Mouse (Mus musculus) kidney, postnatal 36 days (tissue): ENCODE results near the gene Arpp21.

Source experiments
- DNase-seq, 2 experiments: peaks; one replicate each; pipeline ENCODE4 v3.0.0; 2021 to 2022; ENCODE audit warnings: mixed read lengths in 2 of 2

The Arpp21 gene

DNA sequence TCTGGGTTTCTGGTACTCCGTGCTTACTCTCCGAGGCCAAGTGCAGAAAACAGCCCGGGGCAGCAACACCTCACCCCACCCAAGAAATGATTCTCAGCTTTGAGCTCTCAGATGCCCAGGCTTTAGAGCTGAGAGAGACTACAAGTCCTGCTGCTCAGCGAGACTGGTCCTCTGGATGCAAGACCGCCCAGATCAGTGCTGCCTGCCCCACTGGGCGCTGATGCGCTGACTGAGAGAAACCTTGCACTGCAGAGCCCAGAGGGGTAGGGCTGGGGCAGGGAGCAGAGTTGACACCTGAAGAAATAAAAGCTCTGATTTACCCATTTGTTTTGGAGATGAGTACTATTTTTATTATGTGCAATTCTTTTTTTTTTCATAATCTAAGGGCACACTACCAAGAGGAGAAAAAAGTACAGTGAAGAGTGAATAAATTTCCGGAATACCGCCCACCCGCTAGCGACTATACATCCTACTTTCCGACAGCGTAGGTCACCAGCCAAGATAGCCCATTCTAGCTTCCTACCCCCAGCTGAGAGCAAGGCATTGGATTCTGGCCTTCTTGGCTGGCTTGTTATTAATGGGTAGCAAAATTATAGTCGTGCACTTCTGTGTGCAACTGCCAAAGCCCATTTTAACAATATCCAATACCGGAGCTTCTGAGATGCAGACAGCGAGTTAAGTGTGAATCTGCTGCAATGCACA is at the start of gene Arpp21:
Arpp21 (minus strand) TSS at position 243 of the 702 bp plus-strand sequence.
- DNase-seq, result no peak

DNA sequence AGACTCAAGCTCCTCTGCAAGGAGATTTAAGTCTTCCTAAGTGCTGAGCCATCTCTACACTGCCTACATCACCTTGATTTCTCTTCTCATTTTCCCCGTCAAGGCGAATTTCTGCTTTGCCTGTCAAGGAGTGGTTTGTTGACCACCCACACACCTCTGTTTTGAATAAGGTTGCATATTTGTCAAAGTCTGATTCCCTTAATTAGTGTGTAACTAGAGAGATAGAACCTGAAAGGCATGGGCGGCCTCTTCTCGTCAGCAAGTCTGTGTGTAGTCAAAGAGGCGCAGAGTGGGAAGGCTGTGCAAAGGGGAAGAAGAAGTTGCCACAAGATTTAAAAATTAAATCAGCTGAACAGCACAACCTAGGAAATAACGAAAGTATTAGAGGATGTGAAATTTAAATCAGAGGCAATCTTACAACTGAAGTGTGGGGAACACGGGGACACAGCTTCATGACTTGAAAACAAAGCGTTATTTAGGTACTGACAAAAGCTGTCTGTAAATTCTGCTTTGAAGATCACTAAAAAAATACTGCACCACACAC is 36.8 kb upstream of the Arpp21 start:
- DNase-seq, result no peak

DNA sequence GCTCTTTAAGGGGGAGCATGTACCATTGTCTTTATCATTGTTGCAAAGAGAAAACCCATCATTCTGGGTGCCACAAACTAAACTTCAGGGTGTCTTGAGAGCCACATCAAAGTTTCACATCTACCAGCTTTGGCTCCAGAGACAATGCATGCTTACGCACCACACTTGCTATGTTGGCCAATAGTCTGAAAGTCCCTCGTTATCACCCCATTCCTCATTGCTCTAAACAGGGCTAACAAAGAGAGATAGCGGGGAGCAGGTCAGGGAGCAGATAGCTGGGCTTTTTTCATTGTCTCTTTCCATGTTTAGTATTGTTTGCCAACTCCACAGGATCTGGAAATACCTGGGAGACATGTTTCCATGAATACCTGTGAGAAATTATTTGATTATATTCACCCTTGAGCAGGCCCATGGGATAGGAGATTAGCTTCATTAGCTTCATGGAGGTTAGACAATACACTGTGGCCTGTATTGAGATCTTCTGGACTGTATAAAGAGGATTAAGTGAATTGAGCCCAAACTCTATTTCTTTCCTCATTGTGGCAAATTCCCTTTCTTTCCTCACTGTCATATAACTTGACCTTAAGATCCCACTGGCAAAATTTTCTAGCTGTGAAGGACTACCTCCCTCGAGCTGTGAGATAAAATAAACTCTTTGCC is 29.4 kb upstream of the Arpp21 start:
- DNase-seq, result no peak

DNA sequence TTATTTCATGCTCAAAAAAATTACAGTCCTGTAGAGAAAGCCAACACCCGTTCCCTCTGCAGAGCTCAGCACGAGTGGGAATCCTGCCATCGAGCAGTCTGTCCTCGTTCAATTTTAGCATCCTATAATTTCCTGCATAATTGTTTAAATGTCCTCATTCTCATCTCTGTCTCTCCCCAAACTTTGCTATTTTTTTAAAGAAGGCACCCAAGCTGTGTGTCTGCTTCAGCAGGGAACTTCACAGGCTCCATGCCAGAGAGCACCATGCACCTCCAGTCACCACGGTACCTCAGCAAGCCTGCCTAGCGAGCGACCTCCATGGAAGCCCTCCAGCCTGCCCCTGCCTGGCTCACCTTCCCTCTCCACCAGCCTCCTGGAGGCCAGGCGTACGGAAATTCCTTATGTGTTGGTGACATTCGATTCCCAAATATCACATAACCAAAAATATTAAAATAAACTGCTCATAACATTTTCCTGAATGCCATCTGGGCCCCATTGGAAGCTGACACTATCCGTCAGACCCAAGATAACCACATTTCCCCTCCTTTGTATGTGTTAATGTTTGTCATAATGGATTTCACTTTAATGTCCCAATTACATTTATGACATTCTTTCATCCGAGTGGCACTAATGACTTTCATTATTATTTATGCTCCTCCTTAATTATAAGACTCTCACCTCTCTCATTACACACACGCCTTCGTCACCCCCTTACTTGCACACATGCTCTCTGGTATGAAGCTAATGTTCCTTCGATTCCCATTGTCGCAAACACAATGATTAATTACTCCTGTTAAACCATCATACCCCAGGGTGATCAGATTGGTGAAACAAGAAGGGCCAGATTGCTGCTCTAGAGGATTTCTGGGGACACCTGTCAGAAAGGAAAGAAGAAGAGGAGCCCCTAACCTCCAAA is 26.5 kb upstream of the Arpp21 start:
- DNase-seq, result no peak

DNA sequence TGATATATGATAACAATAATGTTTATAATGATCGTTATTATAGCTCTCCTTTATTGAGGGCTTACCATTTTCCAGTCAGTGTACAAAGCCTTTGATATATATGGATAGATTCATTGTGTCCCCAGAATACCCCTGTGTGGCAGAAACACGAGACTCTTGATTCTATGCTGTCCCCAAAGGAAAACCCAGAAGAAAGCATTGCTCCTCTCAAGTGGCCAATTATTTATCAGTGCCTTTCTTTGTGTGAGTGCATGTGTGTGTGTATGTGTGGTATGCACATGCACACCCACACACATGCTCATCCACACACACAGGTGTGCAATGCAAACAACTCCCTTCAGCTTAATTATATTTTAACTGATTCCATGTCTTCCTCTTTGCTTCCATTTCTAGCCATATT is 25.8 kb upstream of the Arpp21 start:
- no peak for DNase-seq

DNA sequence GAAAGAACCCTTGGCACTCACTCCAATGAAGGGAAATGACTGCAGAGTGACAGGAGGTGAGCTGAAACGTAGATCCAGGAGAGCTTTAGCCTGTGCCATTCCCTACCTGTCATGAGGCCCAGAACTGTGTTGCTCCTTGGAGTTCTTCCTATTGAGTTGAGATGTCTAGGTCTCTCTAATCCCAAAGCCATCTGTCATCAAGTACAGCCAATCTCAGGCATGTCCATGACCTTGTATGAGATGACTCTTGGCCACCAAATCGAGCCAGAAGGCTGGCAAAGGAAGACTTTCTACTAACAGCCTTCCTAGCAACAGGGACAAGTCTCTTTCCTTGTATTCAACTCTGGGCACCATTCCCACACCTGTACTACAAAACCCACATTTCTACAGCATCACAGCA is 25.0 kb upstream of the Arpp21 start:
- DNase-seq, result no peak

DNA sequence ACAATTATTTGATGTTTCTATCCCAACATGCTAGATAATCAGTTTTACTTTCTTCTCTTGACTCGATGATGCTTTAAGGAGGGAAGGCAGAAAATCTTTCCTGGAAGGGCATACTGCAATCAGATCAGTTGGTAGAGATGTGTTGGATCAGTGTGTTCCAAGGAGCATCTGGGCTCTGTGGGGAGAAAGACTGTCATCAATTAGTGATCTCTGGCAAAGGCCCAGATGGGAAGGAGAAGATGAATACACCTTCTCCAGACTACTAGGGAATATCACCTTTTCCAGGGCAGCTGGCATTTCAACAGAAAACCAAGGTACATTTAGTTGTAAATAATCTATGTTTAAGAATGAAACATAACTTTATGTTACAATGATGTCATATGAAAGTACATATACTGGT is 22.8 kb upstream of the Arpp21 start:
- no peak for DNase-seq

DNA sequence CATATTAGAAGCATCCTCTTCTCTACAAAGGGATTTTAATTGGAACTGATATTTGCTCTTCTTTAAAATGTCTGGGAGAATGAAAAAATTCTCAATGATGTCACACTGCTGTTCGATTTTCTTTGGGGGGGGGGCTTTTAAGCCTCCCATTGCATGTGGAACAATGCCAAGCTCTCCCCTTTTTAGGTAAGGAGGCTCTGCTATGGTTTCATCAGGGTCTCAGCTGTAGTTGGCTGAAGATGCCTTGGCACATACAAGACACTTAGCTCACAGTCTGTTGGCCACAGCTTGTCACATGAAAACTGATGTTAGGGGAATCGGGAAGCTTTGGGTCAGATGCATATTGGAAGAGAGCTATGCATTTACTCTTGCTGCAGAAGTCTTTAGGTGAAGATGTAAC is 20.2 kb upstream of the Arpp21 start:
- no peak for DNase-seq

DNA sequence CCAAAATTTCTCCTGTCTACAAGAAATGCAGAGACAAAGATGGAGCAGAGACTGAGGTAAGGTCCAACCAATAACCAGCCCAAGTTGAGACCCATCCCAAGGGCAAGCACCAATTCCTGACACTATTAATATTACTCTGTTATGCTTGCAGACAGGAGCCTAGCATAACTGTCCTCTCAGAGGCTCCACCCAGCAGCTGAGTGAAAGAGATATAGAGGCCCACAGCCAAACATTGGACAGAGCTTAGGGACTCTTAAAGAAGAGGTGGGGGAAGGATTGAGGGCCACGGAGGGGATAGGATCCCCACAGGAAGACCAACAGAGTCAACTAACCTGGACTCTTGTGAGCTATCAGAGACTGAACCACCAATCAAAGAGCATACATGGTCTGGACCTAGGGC is 18.0 kb upstream of the Arpp21 start:
- no peak for DNase-seq

DNA sequence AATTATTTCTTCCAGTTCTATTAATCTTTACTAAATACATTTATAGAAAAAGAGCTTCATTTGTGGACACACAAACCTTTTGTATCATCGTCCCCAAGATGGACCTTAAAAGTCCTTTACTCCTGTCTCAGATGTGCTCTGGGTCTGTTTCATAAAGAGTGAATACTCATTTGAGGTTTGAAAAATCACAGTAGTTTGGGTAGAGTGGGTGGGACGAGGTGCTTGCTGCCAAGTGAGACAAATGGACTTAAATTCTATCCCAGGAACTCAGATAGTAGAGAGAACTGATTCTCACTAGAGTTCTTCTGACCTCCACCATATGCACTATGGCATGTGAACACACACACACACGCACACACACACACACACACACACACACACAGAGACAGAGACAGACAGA is 16.1 kb upstream of the Arpp21 start:
- DNase-seq, result no peak

DNA sequence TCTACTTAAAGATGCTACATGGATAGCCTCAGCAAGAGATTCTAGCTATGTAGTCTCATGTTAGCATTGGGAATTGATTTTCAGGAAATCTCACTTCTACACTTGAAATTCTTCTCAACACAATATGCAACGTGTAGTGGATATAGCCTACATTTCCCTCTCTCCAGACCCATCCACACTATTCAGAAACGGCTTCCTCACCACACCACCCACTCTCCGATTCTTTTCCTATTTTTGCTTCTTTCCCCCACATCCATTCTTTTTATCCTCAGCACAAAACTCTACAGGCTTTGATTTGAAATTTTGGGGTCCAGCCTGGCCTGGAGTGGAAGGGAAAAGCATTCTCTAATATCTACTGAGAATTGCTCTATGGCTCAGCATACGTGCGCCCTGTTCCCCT is 15.6 kb upstream of the Arpp21 start:
- DNase-seq, result no peak

DNA sequence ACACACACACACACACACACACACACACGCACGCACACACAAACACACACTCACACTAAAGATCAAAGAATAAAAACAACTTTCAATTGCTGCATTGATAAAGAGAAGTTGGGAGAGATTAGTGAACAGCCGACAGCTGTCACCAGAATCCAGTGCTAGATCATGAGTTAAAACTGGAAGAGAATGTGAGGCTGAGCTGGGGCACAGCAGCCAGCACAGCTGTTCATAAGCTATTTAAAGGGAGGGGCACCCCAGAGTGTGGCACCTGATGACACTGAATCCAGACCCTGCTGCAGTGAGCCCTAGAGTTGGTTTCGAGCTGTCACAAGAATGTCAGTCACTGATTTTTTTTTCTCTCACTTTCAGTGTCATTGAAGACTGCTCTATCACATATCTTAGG is 14.0 kb upstream of the Arpp21 start:
- DNase-seq, result no peak

DNA sequence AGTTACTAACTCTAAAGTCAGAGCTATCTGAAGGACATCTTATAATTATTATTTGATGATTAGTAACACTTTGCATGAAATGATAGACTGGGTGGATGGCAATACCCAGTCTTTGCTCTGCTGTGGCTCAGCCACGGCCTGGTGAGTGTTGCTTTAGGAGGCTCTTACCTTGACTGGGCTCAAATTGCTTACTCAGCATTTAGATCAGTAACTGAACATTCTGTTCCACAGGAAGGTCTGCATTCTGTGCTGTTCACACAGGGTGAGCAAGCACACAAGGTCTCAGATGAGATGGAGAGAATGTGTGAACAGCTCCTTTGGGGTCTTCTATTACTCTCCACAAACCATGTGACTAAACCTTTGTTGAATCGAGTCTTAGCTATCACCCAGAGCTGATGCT is 11.4 kb upstream of the Arpp21 start:
- DNase-seq, result no peak

DNA sequence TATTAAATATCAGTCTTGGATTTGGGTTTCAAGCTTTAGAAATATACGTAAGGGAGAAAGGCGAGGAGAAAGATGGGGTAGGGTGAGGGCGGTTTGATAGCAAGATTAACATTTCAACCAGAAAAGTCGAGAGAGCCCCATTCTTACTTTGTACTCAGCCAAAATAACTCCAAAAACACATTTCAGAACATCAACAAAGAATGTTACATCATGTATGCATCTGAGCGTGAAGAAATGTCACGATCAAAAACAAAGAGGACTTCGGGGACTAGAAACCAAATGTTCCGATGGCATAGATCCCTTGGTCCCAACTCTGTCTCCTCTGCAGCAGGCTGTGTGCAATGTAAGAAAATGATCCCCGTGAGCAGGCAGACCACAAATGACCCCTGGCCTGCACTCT is 2.4 kb upstream of the Arpp21 start:
- DNase-seq, result no peak

DNA sequence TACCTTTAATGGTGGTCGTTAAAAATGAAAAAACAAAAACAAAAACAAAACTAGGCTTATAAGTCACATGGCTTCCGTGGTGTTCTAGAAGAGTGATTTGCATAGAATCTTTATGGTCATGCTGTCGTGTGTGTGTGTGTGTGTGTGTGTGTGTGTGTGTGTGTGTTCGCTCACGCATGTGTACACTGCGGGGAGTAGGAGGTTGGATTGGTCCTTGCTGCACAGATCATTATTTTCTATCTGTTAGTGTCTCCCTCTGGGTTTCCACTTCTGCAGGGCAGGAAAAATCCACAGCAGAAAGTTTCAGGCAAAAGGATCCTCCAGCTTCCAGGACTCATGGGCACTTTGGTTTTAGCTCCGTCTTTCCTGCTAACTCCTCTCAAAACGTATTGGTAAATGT is 813 bp upstream of the Arpp21 start:
- DNase-seq, result no peak

DNA sequence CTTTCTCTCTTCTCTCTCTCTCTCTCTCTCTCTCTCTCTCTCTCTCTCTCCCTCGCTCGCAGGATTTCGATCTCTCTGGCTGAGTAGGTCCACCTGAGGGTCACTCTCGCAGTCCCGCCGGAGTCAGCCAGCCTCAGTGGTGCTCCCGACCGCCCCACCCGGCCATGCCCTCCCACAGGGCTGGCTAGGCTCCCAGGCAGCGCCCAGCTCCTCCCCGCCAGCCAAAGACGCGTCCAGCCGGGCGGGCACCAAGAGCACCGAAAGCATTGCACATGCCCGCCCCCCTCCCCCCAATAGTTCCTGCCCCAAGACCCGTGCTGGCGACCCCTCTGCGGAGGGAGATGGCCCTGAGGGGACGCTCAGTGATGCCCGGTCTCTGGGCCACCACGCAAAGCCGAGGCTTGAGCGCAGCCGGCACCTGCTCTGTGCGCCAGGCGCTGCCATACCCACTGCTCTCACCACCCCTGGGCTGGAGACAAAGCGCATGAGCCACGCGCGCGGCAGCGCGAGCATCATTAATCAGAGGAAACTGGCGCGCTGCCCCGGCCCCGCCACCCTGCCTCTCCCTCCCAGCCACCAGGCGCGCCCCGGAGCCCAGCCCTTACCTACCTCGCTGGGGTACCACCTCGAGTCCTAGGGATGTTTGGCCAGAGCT is 570 bp downstream of the Arpp21 start:
- DNase-seq, result no peak

DNA sequence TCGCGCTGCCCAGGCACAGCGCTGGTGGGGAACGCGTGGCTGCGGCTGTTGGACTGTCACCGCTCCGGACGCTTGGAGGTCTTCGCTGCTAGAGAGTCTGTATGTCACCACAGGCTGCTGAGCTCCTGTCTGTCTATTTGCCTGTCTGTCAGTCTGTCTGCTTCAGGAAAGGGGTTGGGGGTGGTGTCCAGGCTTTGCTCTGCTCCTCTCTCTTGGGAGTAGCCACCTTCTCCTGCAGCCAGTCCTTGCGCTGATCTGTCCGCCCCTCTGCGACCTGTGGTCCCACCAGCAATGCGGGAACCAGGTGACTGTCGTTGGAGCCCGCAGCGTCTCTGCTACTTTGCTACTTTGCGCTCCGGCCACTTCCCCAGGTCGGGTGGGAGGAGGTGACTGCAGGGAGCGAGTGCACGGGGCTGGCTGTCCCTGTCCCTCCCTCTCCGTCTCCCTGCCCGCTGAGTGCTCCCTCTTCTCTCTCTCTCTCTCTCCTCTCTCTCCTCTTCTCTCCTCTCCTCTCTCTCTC is 1.2 kb downstream of the Arpp21 start:
- no peak for DNase-seq

DNA sequence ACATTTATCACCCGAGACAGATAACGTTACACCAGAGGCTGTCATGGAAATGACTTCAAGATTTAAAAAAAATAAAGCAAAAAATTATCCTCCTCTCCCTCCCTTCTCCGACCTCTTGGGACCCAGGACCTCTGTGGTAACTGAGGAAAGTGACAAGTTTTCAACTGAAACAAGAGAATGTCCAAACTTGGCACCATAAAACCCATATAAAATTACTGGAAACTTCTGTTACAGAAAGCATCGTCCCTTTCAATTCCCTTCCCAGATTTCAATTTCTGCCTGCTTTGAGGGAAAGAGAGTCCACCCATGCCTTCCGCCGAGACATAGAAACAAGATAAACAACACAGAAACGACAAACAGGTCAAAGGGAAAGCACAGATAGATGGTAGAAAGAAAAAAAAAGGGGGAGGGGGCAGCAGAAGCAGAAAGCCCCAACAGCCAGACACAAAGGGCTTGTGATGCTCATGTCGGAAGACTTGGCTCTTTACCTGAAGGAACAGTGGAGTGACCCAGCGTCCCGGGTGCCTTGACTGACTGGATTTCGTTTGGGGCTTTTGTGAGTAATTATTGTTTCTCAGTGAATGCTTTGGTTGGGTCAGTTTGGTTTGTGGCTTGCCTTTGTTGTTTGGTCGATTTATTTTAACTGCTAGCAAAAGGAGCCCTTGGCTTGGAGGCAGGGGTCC is 1.8 kb downstream of the Arpp21 start:
- DNase-seq, result no peak

DNA sequence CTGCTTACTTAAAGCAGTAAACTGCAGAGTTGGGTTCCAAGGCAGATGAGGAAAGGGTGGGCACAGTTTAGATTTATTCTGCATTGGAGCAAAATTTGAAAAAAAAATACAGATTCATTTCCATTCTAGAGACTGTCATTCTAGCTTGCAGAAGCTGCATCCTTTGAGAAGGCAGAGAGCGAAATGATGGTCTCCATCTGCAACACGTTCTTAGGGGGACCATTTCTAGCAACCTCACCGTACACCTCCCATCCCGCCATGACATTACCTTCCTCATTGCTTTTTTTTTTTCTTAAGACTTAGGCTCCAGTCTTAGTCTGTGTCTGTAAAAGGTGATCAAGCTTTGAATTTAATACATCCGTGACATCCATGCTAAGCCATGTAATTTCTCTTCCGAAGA is 2.4 kb downstream of the Arpp21 start:
- no peak for DNase-seq

DNA sequence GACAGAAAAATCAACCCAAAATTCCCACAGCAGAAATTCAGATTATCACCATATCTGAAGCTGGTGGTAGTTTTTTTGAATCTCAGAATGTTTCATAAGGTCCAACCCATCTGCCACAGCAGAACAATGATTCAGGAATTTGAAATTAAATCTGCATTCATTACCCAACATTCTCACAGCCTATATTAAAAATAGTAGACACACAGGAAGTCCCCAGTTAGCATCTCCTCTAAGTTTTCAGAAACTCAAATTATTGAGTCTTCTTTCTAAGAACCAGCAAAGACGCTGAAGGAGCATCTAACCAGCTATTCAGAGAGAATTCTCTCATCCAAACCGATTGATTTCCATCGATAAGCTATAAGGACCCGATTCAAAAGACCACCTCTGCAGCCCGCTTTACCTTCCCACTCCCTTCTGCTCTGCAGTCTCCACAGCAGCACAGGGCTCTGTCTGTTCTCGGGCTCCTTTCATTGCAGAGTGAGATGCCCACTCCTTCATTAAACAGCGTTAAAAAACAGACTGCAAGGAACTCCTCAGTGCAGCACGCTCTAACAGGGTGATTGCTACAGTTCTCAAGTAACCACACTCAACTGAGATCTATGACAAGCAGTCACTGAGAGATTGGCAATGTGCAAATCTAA is 3.7 kb downstream of the Arpp21 start:
- no peak for DNase-seq

DNA sequence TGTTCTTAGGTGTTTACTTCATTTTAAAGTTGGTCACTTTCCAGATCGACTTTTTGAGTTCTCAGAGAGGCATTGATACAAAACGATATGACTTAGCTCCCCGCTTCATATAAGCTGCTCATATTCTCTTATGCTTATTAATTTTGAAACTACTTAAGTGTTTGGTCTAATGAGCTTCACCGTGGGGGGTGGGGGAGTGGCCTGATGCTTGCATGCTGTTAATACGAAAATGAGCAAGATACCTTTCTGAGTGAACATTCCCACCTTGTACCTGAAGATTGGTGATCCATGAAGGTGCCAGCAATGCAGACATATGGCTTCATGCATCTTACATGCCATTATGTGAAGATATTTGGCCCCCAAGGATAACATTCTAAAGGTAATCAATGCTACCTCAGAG is 4.4 kb downstream of the Arpp21 start:
- no peak for DNase-seq
